Mouse (Mus musculus) MEL (cell line): ENCODE results near the gene Cacna1c.

Experiments
- CHD2 ChIP-seq: IDR thresholded peaks from 2 replicates; pipeline ENCODE4 v1.6.1; 2011; ENCODE audit warnings: low read length, improper control_type of control experiment
- CTCF ChIP-seq, 3 experiments: IDR thresholded peaks in 2 of 3; conservative IDR thresholded peaks in 1 of 3; 2 replicates each; pipeline ENCODE4 v1.5.1; 2011 to 2012; ENCODE audit warnings: low read length in 3 of 3, low read depth in 2 of 3, mild to moderate bottlenecking in 2 of 3, improper control_type of control experiment in 1 of 3, inconsistent platforms in 1 of 3, mixed read lengths in 1 of 3, moderate library complexity in 1 of 3; ENCODE audit not compliant: control insufficient read depth in 1 of 3, insufficient read depth in 1 of 3, poor library complexity in 1 of 3, severe bottlenecking in 1 of 3
- ELF1 ChIP-seq: IDR thresholded peaks from 2 replicates; pipeline ENCODE4 v1.6.1; 2014; ENCODE audit warnings: low read depth, mild to moderate bottlenecking, inconsistent platforms, low read length, improper control_type of control experiment, moderate library complexity
- EP300 ChIP-seq, 2 experiments: IDR thresholded peaks; 2 replicates each; pipeline ENCODE4 v1.6.1; 2011; ENCODE audit warnings: improper control_type of control experiment in 2 of 2, low read length in 2 of 2, low read depth in 1 of 2, mild to moderate bottlenecking in 1 of 2
- NELFE ChIP-seq: IDR thresholded peaks from 2 replicates; pipeline ENCODE4 v1.6.1; 2011; ENCODE audit warnings: low read depth, low read length, improper control_type of control experiment
- USF1 ChIP-seq: IDR thresholded peaks from 2 replicates; pipeline ENCODE4 v1.6.1; 2014; ENCODE audit warnings: low read depth, mild to moderate bottlenecking, inconsistent platforms, low read length, improper control_type of control experiment, moderate library complexity
- ZKSCAN1 ChIP-seq: IDR thresholded peaks from 2 replicates; pipeline ENCODE4 v1.6.1; 2012; ENCODE audit warnings: low read depth, mild to moderate bottlenecking, inconsistent platforms, low read length, improper control_type of control experiment, moderate library complexity

- TF ChIP-seq ELF1 (no peak), CHD2 (no peak), ZKSCAN1 (no peak), EP300 (IDR thresholded peaks at IDR 0.05; ENCODE audit: low read depth in 1 of 2, low read length in 2 of 2) (no peak), NELFE (no peak), USF1 (no peak), CTCF (IDR thresholded peaks at IDR 0.05 in 2 of 3, conservative IDR thresholded peaks at IDR 0.05 in 1 of 3; ENCODE audit: control insufficient read depth in 1 of 3, insufficient read depth in 1 of 3, low read depth in 2 of 3, low read length in 3 of 3, poor library complexity in 1 of 3, severe bottlenecking in 1 of 3) (no peak)
These were observed 288.0 kb downstream of the Cacna1c start for GRCm38 (mm10) chr6:118908176-118908575.
